Mouse (Mus musculus) MEL (cell line): ENCODE data around the gene Grik4.

Experiments used
- CTCF ChIP-seq, 3 experiments: IDR thresholded peaks in 2 of 3; conservative IDR thresholded peaks in 1 of 3; 2 replicates each; pipeline ENCODE4 v1.5.1; 2011 to 2012; ENCODE audit warnings: low read length in 3 of 3, low read depth in 2 of 3, mild to moderate bottlenecking in 2 of 3, improper control_type of control experiment in 1 of 3, inconsistent platforms in 1 of 3, mixed read lengths in 1 of 3, moderate library complexity in 1 of 3; ENCODE audit not compliant: control insufficient read depth in 1 of 3, insufficient read depth in 1 of 3, poor library complexity in 1 of 3, severe bottlenecking in 1 of 3
- EP300 ChIP-seq, 2 experiments: IDR thresholded peaks; 2 replicates each; pipeline ENCODE4 v1.6.1; 2011; ENCODE audit warnings: improper control_type of control experiment in 2 of 2, low read length in 2 of 2, low read depth in 1 of 2, mild to moderate bottlenecking in 1 of 2
- GABPA ChIP-seq: IDR thresholded peaks from 2 replicates; pipeline ENCODE4 v1.6.1; 2012; ENCODE audit warnings: low read depth, mild to moderate bottlenecking, inconsistent platforms, low read length, improper control_type of control experiment, moderate library complexity
- POLR2A ChIP-seq, 2 experiments: IDR thresholded peaks; 2 replicates each; pipeline ENCODE4 v1.6.1; 2011 to 2012; ENCODE audit warnings: low read length in 2 of 2, mild to moderate bottlenecking in 2 of 2, control low read depth in 1 of 2, improper control_type of control experiment in 1 of 2, low read depth in 1 of 2, moderate library complexity in 1 of 2; ENCODE audit not compliant: control insufficient read depth in 1 of 2, insufficient read depth in 1 of 2, poor library complexity in 1 of 2
- RCOR1 ChIP-seq: IDR thresholded peaks from 2 replicates; pipeline ENCODE4 v1.6.1; 2012; ENCODE audit warnings: low read depth, mild to moderate bottlenecking, inconsistent platforms, low read length, improper control_type of control experiment
- TAL1 ChIP-seq: IDR thresholded peaks from 2 replicates; pipeline ENCODE4 v1.6.1; 2012; ENCODE audit warnings: mild to moderate bottlenecking, inconsistent platforms, low read length, moderate library complexity, mixed read lengths
- USF1 ChIP-seq: IDR thresholded peaks from 2 replicates; pipeline ENCODE4 v1.6.1; 2014; ENCODE audit warnings: low read depth, mild to moderate bottlenecking, inconsistent platforms, low read length, improper control_type of control experiment, moderate library complexity
- ZMIZ1 ChIP-seq: IDR thresholded peaks from 2 replicates; pipeline ENCODE4 v1.6.1; 2012; ENCODE audit warnings: low read depth, mild to moderate bottlenecking, inconsistent platforms, low read length, improper control_type of control experiment, moderate library complexity

DNA sequence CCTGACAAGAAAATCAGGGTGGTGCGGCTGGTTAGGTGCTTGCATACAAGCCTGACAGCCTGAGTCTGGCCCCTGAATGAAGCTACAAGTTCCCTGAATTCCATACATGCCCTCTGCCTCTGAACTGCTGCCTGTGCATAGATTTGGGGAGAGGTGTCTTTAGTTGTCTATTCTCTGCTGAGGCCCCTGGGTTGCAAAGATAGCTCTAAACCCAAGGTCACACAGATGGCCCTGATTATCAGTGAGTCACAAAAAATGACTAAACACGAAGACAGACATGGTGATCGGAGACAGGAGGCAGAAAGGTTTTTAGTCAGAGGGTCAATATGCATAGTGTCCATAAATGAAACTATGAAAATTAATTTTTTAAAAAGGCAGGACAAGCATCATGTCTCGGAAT is 49.4 kb upstream of the Grik4 start:
- no peak for TF ChIP-seq CTCF (IDR thresholded peaks at IDR 0.05 in 2 of 3, conservative IDR thresholded peaks at IDR 0.05 in 1 of 3; ENCODE audit: control insufficient read depth in 1 of 3, insufficient read depth in 1 of 3, low read depth in 2 of 3, low read length in 3 of 3, poor library complexity in 1 of 3, severe bottlenecking in 1 of 3)
- TF ChIP-seq RCOR1 = no peak
- TF ChIP-seq GABPA = no peak
- TF ChIP-seq USF1 = no peak
- no peak for TF ChIP-seq POLR2A (IDR thresholded peaks at IDR 0.05; ENCODE audit: control insufficient read depth in 1 of 2, insufficient read depth in 1 of 2, low read depth in 1 of 2, low read length in 2 of 2, poor library complexity in 1 of 2)
- TF ChIP-seq EP300 (IDR thresholded peaks at IDR 0.05; ENCODE audit: low read depth in 1 of 2, low read length in 2 of 2) = no peak
- no peak for TF ChIP-seq TAL1
- TF ChIP-seq ZMIZ1 = no peak
